Mouse (Mus musculus) embryonic facial prominence, embryonic 10.5 days (tissue): ENCODE measurements around the gene 2210408I21Rik. TPM values are rescaled to one million over a fixed set of nuclear protein-coding genes. Genes with fewer than 3 reads are reported as not detected.
"Not testable (repeated sequence)": the region's sequence is repeated elsewhere in the genome, so short reads cannot be mapped to it uniquely, and the experiment has no call there.

Experiments
- DNase-seq: peaks from one replicate; pipeline ENCODE4 v3.0.0-alpha.2; 2017; ENCODE audit warnings: low spot score
- H3K27ac ChIP-seq: fragments of 300-500 bp; sonication (generic); replicated peaks from 2 replicates; pipeline ENCODE4 v1.5.1; 2016; ENCODE audit warnings: mild to moderate bottlenecking
- H3K27me3 ChIP-seq: fragments of 300-500 bp; sonication (generic); replicated peaks from 2 replicates; pipeline ENCODE4 v1.6.1; 2016; ENCODE audit warnings: low read depth, mild to moderate bottlenecking; ENCODE audit not compliant: poor library complexity, severe bottlenecking
- H3K36me3 ChIP-seq: fragments of 300-500 bp; sonication (generic); replicated peaks from 2 replicates; pipeline ENCODE4 v1.6.1; 2016; ENCODE audit warnings: mild to moderate bottlenecking, moderate library complexity
- H3K4me1 ChIP-seq: fragments of 300-500 bp; sonication (generic); 2 replicates; pipeline ENCODE4 v1.6.1; 2016
- H3K4me3 ChIP-seq: fragments of 300-500 bp; sonication (generic); 2 replicates; pipeline ENCODE4 v1.5.1; 2016; ENCODE audit warnings: mild to moderate bottlenecking, moderate library complexity
- H3K9me3 ChIP-seq: fragments of 300-500 bp; sonication (generic); 2 replicates; pipeline ENCODE4 v1.6.1; 2016; ENCODE audit warnings: mild to moderate bottlenecking
- WGBS: fragments of 180-500 bp; shearing (Covaris S2); methylation state at CpG from one replicate; pipeline ENCODE4 v1.1.7; 2016; 5-methylcytosine and 5-hydroxymethylcytosine counted together
- polyA plus RNA-seq: library from polyadenylated mRNA; unstranded; fragments of >200 nt; fragmentation: Nextera tagmentation; extraction: Ambion mirVana; gene quantifications from 2 replicates; pipeline ENCODE4 v1.2.1, GENCODE M21; 2016

Gene 2210408I21Rik
- 10.3 and 11.7 TPM in 2 replicates for polyA plus RNA-seq

DNA sequence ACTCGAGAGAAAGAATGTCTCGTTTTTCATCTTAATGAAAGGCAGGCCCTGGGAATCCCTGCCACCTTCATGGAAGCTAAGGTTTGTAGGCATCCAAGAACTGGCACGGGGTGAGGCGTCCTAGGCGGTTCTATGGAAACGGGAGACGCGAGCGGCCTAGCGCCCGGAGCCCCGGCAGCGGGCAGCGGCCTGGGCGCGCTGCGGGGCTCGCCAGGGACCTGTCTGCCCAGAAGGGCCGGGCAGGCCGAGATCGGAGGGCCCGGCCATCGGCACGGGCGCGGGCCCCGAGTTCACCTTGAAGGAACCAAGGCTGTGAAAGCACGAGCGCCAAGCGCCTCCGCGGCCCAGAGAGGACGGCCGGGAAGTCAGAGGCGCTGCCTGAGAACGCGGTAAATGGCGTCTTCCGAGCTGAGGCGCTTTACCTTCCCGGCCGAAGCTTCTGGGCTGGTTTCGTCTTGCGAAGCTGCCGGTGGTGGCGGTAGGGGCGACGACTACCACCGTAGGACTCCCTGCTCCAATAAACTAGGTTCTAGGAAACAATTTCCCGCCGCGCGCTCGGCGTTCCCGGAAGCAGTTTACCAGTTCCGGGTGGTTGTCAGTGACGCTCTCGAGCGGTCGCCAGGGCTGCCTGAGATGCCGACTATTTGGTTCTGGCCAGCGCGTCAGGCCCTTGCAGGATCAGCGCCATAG, at the start of gene 2210408I21Rik, which contains the start of gene Slf1:
2210408I21Rik (plus strand) TSS at position 610 of the 690 bp plus-strand sequence.
Slf1 (minus strand) TSS at position 543 of the 690 bp plus-strand sequence.
- Histone ChIP-seq H3K27ac (peak within 1 kb of the TSS; percentile 94), H3K4me1 (peaks cover 14% of the 10 kb centered on the region), H3K9me3 (no peaks in the 10 kb centered on the region), H3K36me3 (peaks cover 5% of the 10 kb centered on the region; the same call in 1 of the 2 replicates), H3K27me3 (no peaks in the 10 kb centered on the region), H3K4me3 (peak within 1 kb of the TSS; percentile 94)
- peak; percentile 93 for DNase-seq
- WGBS, result under 1% methylated on average over 65 of the region's 65 CpGs

DNA sequence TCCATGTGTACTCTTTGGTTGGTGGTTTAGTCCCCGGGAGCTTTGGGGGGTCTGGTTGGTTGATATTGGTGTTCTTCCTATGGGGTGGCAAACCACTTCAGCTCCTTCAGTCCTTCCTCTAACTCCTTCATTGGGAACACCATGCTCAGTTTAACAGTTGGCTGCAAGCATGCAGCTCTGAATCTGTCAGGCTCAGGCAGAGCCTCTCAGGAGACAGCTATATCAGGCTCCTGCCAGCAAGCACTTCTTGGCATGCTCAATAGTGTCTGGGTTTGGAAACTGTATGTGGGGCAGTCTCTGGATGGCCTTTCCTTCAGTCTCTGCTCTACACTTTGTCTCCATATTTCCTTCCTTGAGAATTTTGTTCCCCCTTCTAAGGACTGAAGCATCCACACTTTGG, 42.5 kb upstream of the 2210408I21Rik start:
- 88% methylated on average over 1 of the region's 1 CpGs for WGBS
- not testable (repeated sequence) for H3K4me1 ChIP-seq, H3K27ac ChIP-seq, H3K4me3 ChIP-seq, H3K9me3 ChIP-seq, DNase-seq, H3K27me3 ChIP-seq
- peaks cover 77% of the 10 kb centered on the region for H3K36me3 ChIP-seq

DNA sequence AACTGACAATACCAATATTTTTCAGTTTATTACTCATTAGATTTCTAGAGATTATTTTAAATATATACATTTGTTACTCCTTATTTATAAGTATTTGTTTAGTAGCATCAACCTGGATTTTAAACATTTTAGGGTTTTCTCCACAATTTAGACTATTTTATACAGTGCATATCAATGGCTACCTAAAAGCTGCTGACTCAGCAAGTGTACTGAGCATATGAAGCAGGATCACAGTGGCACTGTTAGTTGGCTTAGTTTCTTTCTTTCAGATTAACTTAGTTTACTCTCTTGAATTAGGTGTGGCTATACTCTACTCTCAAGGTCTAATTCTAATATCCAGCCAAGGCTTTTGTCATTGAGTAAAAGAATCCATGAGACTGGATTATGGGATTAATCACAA, 27.6 kb upstream of the 2210408I21Rik start:
- DNase-seq, result no peak
- H3K4me1 ChIP-seq, result no peaks in the 10 kb centered on the region
- no peaks in the 10 kb centered on the region for H3K27me3 ChIP-seq
- H3K36me3 ChIP-seq, result peaks cover 52% of the 10 kb centered on the region
- H3K4me3 ChIP-seq, result no peak overlapping the region
- H3K27ac ChIP-seq, result no peak overlapping the region
- no peaks in the 10 kb centered on the region for H3K9me3 ChIP-seq

DNA sequence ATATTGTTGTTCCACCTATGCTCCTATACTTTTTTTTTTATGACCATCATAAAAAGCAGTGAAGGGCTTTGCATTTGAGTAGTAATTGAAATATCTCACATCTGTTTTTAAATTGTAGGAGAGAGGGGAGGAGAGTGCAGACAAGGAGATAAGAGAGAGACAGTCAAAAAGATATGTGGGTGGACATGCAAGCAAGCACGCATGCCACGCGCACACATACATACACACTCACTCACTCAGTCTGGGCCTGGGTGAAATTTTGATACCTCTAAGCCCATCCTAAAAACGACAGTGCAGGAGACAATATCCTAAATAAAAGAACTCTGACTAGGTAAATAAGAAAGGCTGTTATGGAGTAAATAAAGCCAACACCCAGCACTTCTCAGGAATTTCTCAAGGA, 16.6 kb upstream of the 2210408I21Rik start:
- Histone ChIP-seq H3K36me3 (peaks cover 43% of the 10 kb centered on the region), H3K27ac (no peak overlapping the region), H3K4me1 (no peaks in the 10 kb centered on the region), H3K9me3 (no peaks in the 10 kb centered on the region), H3K4me3 (no peak overlapping the region), H3K27me3 (no peaks in the 10 kb centered on the region)
- WGBS, result 96% methylated on average over 4 of the region's 4 CpGs
- DNase-seq, result no peak

DNA sequence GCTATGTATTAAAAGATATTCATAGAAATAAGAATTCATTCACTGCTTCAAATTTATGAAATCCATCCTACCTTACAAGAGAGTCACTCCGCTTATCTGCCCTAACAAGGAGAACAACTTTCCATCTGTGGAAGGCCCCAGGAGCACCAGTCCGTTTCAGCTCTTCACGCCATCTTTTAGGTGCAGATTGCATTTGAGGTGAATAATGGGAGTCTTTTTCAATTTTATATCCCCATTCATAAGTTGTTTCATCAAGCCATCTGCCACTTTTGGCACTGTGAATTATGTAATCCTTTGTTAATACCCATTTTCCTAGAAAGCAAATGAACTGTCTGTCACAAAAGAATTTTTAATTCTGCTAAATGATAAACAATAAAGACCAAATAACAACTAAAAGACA, 10.2 kb upstream of the 2210408I21Rik start:
- no peak for DNase-seq
- no peaks in the 10 kb centered on the region for H3K27me3 ChIP-seq
- peaks cover 42% of the 10 kb centered on the region for H3K36me3 ChIP-seq
- H3K9me3 ChIP-seq, result no peaks in the 10 kb centered on the region
- H3K27ac ChIP-seq, result no peak overlapping the region
- H3K4me3 ChIP-seq, result no peak overlapping the region
- H3K4me1 ChIP-seq, result no peaks in the 10 kb centered on the region
- 97% methylated on average over 3 of the region's 3 CpGs for WGBS

DNA sequence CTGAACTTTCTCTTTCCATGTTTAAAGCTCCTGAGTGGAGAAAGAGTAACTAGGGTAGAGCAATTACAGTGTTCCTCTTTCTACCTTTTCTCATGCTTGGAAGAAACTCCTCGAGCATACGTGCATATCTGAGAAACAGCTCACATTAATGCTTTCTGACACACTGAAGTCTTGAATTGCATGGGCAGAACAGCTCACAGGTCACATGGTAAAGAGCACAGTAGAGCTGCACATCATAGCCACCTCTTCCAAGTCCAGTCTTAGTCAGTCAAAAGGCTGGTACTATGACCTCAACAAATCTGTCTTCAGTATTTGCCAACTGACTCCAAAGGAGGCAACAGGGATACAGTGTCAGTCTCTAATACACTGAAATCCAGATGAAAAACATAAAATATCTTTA, 7.1 kb upstream of the 2210408I21Rik start:
- DNase-seq, result no peak
- H3K4me1 ChIP-seq, result no peaks in the 10 kb centered on the region

DNA sequence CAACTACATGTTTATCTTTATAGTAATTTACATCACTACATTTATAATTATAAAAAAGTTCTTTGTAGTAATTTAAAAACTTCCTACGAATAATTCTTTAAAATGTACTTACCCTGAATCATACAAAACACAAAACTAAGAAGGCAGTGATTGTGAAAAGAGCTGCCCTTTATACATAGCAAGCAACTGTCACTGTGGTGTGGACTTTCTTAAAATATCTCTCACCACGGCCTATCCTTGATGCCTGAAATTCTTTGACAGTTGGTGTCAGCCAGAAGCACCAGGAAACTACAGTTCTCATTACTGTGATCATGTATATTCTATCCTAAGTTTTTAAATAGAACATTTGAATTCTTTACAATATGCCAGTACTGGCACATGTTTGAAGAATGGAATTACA, 4.2 kb upstream of the 2210408I21Rik start:
- Histone ChIP-seq H3K27ac (no peak overlapping the region), H3K4me3 (no peak overlapping the region), H3K27me3 (no peaks in the 10 kb centered on the region), H3K4me1 (peaks cover 9% of the 10 kb centered on the region), H3K36me3 (peaks cover 5% of the 10 kb centered on the region; the same call in 1 of the 2 replicates), H3K9me3 (no peaks in the 10 kb centered on the region)
- DNase-seq, result no peak
- 88% methylated on average over 2 of the region's 2 CpGs for WGBS

More for the DNA sequence above, 7.1 kb upstream of the 2210408I21Rik start:
- H3K4me3 ChIP-seq, result no peak overlapping the region
- H3K27me3 ChIP-seq, result no peaks in the 10 kb centered on the region
- H3K27ac ChIP-seq, result no peak overlapping the region
- H3K9me3 ChIP-seq, result no peaks in the 10 kb centered on the region
- H3K36me3 ChIP-seq, result peaks cover 30% of the 10 kb centered on the region
- 90% methylated on average over 2 of the region's 2 CpGs for WGBS

DNA sequence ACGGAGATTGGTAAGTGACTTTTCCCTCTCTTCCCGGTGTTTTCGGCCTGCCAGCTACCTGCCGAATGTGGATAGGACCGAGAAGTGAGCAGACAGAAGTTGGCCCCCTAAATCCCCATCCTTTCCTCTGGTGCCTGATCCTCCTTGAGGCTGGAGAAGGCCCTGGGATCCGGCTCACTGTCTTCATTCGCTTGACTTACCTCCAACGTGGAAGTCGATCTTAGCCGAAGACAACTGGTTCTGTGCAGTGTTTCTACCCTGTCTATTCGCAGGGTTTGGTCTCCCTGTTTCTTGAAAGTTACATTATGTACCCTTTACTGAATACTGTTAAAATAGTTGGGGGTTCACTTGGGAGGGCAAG, 261 bp downstream of the 2210408I21Rik start:
- WGBS, result under 1% methylated on average over 11 of the region's 11 CpGs

DNA sequence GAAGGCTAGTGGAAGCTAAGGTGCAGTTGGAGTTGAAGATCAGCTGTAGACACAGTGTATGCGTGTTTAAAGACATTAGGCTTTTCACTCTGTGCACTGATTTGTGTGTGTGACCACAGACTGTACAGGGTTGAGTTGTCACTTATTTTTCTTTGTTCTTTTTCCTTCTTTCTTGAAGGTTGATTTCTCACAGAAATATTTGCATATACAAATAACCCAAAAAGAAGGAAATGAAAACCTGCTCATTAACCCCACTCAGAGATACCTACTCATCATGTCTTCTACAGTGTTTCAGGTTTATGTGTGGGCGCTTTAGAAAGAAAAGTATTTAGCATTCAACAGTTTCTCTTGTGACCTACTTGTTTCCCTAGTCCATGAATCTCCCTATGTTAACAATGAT, 5.5 kb downstream of the 2210408I21Rik start:
- Histone ChIP-seq H3K27ac (no peak overlapping the region), H3K4me1 (peaks cover 7% of the 10 kb centered on the region), H3K4me3 (no peak overlapping the region), H3K36me3 (no peaks in the 10 kb centered on the region), H3K27me3 (no peaks in the 10 kb centered on the region), H3K9me3 (no peaks in the 10 kb centered on the region)
- DNase-seq, result no peak
- 88% methylated on average over 2 of the region's 2 CpGs for WGBS

More for the DNA sequence above, 261 bp downstream of the 2210408I21Rik start:
- Histone ChIP-seq H3K27ac (peak overlapping the region; percentile 94), H3K27me3 (no peaks in the 10 kb centered on the region), H3K36me3 (peaks cover 5% of the 10 kb centered on the region; the same call in 1 of the 2 replicates), H3K4me1 (peaks cover 14% of the 10 kb centered on the region), H3K4me3 (peak overlapping the region; percentile 94), H3K9me3 (no peaks in the 10 kb centered on the region)
- DNase-seq, result no peak

DNA sequence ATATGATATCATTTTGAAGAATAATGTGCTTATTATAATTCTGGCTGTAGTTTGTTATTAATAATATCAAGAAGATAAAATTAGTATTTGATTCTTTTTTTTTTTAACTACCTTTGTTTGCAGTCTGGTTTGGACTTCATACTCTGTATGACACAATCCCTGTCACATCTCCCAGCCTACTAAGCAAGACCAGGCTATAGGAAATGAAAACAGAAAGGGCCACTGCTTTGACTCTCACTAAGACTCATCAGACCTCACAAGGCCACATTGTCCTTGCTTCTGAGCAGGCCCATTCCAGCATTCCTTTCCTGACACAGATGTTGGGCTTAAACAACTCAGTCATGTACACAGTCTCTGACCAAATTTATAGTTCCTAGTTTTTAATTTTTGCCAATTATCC, 42.6 kb downstream of the 2210408I21Rik start:
- H3K4me3 ChIP-seq, result no peak overlapping the region
- H3K36me3 ChIP-seq, result 0 out of 2 replicates have a peak, but pooled peaks cover 2% of the 10 kb centered on the region
- H3K9me3 ChIP-seq, result no peaks in the 10 kb centered on the region
- H3K27me3 ChIP-seq, result no peaks in the 10 kb centered on the region
- 0 out of 2 replicates have a peak, but pooled peaks cover 2% of the 10 kb centered on the region for H3K4me1 ChIP-seq
- H3K27ac ChIP-seq, result no peak overlapping the region
- DNase-seq, result no peak

DNA sequence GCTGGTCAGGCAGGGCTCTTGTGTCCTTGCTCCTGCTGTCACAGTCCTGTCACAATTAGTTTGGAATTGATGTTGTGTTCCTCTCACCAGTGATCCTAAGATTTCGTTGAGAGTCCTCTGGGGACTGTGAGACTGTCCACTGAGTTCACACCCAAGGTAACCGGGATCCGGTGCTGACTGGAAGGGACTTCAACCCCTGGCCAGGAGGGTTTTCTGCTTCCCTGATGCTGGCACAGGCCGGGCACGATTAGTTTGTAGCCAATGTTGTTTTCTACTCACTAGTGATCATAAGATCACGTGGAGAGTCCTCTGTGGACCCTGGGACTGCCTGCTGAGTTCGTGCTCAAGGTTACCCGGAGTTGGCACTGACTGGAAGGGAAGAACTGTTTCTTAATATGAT, 55.3 kb downstream of the 2210408I21Rik start:
- no peak overlapping the region for H3K4me3 ChIP-seq
- 88% methylated on average over 8 of the region's 8 CpGs for WGBS
- H3K27me3 ChIP-seq, result no peaks in the 10 kb centered on the region
- H3K9me3 ChIP-seq, result no peaks in the 10 kb centered on the region
- H3K36me3 ChIP-seq, result no peaks in the 10 kb centered on the region
- no peak overlapping the region for H3K27ac ChIP-seq
- H3K4me1 ChIP-seq, result no peaks in the 10 kb centered on the region
- DNase-seq, result no peak

DNA sequence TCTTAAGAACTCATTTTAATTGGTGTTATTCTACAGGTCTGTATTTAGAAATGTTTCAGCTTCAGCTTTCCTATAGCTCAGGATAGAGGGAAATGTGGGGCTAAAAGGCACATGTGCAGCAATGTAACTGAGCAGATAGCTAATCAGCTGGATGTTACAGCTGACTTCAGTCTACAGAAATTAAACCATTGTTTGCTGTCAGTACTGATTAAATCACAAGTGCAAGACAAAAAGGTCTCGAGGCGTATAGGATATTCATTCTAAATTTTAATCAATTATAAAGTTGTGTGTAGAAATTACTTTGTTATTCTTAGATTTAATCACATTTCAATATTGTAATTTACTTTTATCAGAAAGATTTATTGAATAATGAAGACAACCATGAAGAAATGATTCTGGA, 56.9 kb downstream of the 2210408I21Rik start:
- no peak overlapping the region for H3K4me3 ChIP-seq
- 79% methylated on average over 2 of the region's 2 CpGs for WGBS
- no peaks in the 10 kb centered on the region for H3K4me1 ChIP-seq
- no peak overlapping the region for H3K27ac ChIP-seq
- no peaks in the 10 kb centered on the region for H3K9me3 ChIP-seq
- DNase-seq, result no peak
- H3K27me3 ChIP-seq, result no peaks in the 10 kb centered on the region
- H3K36me3 ChIP-seq, result peaks cover 4% of the 10 kb centered on the region; the same call in 1 of the 2 replicates

DNA sequence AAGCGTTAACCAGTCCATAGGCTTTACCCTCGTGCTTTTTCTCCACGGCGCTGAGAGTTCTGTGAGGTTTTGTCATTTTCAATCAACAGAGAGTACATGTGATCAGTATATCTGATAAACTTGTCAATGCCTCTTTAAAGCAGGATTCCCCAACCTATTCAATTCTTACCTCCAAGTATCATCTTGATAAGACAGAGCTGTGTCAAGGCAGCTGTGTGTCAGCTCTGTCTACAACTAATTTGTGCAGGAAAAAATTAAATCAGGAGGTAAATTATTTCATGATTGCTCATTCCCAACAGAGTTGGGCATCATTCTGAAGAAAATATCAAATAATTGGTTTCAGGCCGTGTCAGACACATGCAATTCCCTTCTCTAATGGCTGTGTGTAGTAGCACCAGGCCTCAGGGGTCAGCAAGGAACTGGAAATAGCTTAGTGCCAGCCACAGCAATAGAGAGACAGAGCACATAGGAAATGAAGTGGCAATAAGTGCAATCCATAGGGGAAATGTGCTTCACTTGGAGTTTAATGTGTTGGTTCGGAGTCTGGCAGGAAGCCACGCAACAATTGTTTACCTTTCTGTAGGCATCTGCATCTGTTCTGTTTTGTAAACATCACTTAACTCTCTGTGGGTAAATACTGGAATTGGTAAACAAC, 73.6 kb downstream of the 2210408I21Rik start:
- Histone ChIP-seq H3K36me3 (no peaks in the 10 kb centered on the region), H3K4me3 (no peak overlapping the region), H3K27ac (no peak overlapping the region), H3K4me1 (peaks cover 5% of the 10 kb centered on the region), H3K27me3 (no peaks in the 10 kb centered on the region), H3K9me3 (no peaks in the 10 kb centered on the region)
- no peak for DNase-seq
- WGBS, result 72% methylated on average over 7 of the region's 7 CpGs
